Mouse (Mus musculus) CH12.LX (cell line): ENCODE results near the gene Gpr152. TPM values are rescaled to one million over a fixed set of nuclear protein-coding genes. Genes with fewer than 3 reads are reported as not detected.

Source experiments
- DNase-seq: peaks from one replicate; pipeline ENCODE4 v3.0.0-alpha.2; 2013; ENCODE audit errors: extremely low read depth
- H3K27ac ChIP-seq: 2 replicates; pipeline ENCODE4 v1.5.1; 2012; ENCODE audit warnings: low read depth, mild to moderate bottlenecking, control low read depth, moderate library complexity; ENCODE audit not compliant: insufficient read depth
- H3K27me3 ChIP-seq: replicated peaks from 2 replicates; pipeline ENCODE3; 2012; ENCODE audit warnings: inconsistent platforms
- H3K36me3 ChIP-seq, 2 experiments: replicated peaks in 1 of 2; 2 replicates each; pipeline versions ENCODE3 to v1.6.1; 2012; ENCODE audit warnings: inconsistent platforms in 1 of 2, low read length in 1 of 2, mild to moderate bottlenecking in 1 of 2, mixed read lengths in 1 of 2, moderate library complexity in 1 of 2; ENCODE audit not compliant: control insufficient read depth in 1 of 2, insufficient read depth in 1 of 2
- H3K4me1 ChIP-seq, 2 experiments: 2 replicates each; pipeline ENCODE4 v1.6.1; 2012; ENCODE audit warnings: inconsistent platforms in 1 of 2, moderate library complexity in 1 of 2; ENCODE audit not compliant: insufficient read depth in 2 of 2, control insufficient read depth in 1 of 2
- H3K4me2 ChIP-seq: 2 replicates; pipeline ENCODE4 v1.6.1; 2012; ENCODE audit warnings: low read depth, mild to moderate bottlenecking, control low read depth; ENCODE audit not compliant: poor library complexity, insufficient read depth, severe bottlenecking
- H3K4me3 ChIP-seq, 3 experiments: fragments of 150-350 bp in 1 of 3; sonication (generic) in 1 of 3; replicated peaks in 1 of 3; 2 replicates each; pipeline versions ENCODE3 to v1.5.1; 2011 to 2012; ENCODE audit warnings: low read depth in 2 of 3, low read length in 2 of 3, mild to moderate bottlenecking in 2 of 3, moderate library complexity in 2 of 3, control low read depth in 1 of 3, improper control_type of control experiment in 1 of 3, inconsistent platforms in 1 of 3, mixed read lengths in 1 of 3; ENCODE audit not compliant: poor library complexity in 1 of 3
- H3K79me2 ChIP-seq: replicated peaks from 2 replicates; pipeline ENCODE4 v1.6.1; 2012; ENCODE audit warnings: mild to moderate bottlenecking, moderate library complexity; ENCODE audit not compliant: control insufficient read depth, poor library complexity, insufficient read depth, severe bottlenecking; ENCODE audit errors: extremely low read depth
- H3K9ac ChIP-seq: 2 replicates; pipeline ENCODE4 v1.6.1; 2012; ENCODE audit warnings: low read depth, mild to moderate bottlenecking, control low read depth, moderate library complexity; ENCODE audit not compliant: insufficient read depth
- H3K9me3 ChIP-seq: replicated peaks from 2 replicates; pipeline ENCODE3; 2012; ENCODE audit warnings: low read length, inconsistent platforms, mixed read lengths
- BHLHE40 ChIP-seq: IDR thresholded peaks from 2 replicates; pipeline ENCODE4 v1.6.1; 2011; ENCODE audit warnings: mild to moderate bottlenecking, low read depth, low read length, improper control_type of control experiment
- CHD2 ChIP-seq: IDR thresholded peaks from 2 replicates; pipeline ENCODE4 v1.6.1; 2011; ENCODE audit warnings: low read length, improper control_type of control experiment
- E2F4 ChIP-seq: IDR thresholded peaks from 2 replicates; pipeline ENCODE4 v1.6.1; 2011; ENCODE audit warnings: low read depth, low read length, improper control_type of control experiment; ENCODE audit not compliant: insufficient replicate concordance
- ELF1 ChIP-seq: IDR thresholded peaks from 2 replicates; pipeline ENCODE4 v1.6.1; 2014; ENCODE audit warnings: low read depth, mild to moderate bottlenecking, inconsistent platforms, low read length, improper control_type of control experiment
- GABPA ChIP-seq: IDR thresholded peaks from 2 replicates; pipeline ENCODE4 v1.6.1; 2012; ENCODE audit warnings: low read depth, low read length, improper control_type of control experiment, inconsistent platforms; ENCODE audit not compliant: insufficient replicate concordance
- IRF4 ChIP-seq: IDR thresholded peaks from 2 replicates; pipeline ENCODE4 v1.6.1; 2014; ENCODE audit warnings: low read depth, mild to moderate bottlenecking, inconsistent platforms, low read length, improper control_type of control experiment
- JUN ChIP-seq: IDR thresholded peaks from 2 replicates; pipeline ENCODE4 v1.6.1; 2011; ENCODE audit warnings: low read depth, mild to moderate bottlenecking, low read length, improper control_type of control experiment, moderate library complexity; ENCODE audit not compliant: insufficient read depth
- JUND ChIP-seq: conservative IDR thresholded peaks from 2 replicates; pipeline ENCODE4 v1.6.1; 2011; ENCODE audit warnings: low read depth, low read length, improper control_type of control experiment
- KAT2A ChIP-seq: IDR thresholded peaks from 2 replicates; pipeline ENCODE4 v1.6.1; 2012; ENCODE audit warnings: low read length, improper control_type of control experiment, inconsistent platforms; ENCODE audit not compliant: insufficient replicate concordance
- MAFK ChIP-seq: IDR thresholded peaks from 2 replicates; pipeline ENCODE4 v1.6.1; 2011; ENCODE audit warnings: low read length, improper control_type of control experiment; ENCODE audit not compliant: insufficient replicate concordance
- MAX ChIP-seq: IDR thresholded peaks from 2 replicates; pipeline ENCODE4 v1.6.1; 2011; ENCODE audit warnings: low read length, improper control_type of control experiment
- MAZ ChIP-seq: IDR thresholded peaks from 2 replicates; pipeline ENCODE4 v1.6.1; 2012; ENCODE audit warnings: low read depth, mild to moderate bottlenecking, inconsistent platforms, low read length, improper control_type of control experiment, moderate library complexity
- MXI1 ChIP-seq: IDR thresholded peaks from 2 replicates; pipeline ENCODE4 v1.6.1; 2011; ENCODE audit warnings: mild to moderate bottlenecking, low read depth, low read length, improper control_type of control experiment
- MYC ChIP-seq: IDR thresholded peaks from 2 replicates; pipeline ENCODE4 v1.6.1; 2011; ENCODE audit warnings: low read depth, mild to moderate bottlenecking, improper control_type of control experiment, low read length
- NRF1 ChIP-seq: IDR thresholded peaks from 2 replicates; pipeline ENCODE4 v1.6.1; 2014; ENCODE audit warnings: low read depth, mild to moderate bottlenecking, inconsistent platforms, low read length, improper control_type of control experiment, moderate library complexity
- POLR2A ChIP-seq: IDR thresholded peaks from 2 replicates; pipeline ENCODE4 v1.6.1; 2011; ENCODE audit warnings: low read depth, mild to moderate bottlenecking, improper control_type of control experiment, low read length
- RAD21 ChIP-seq: IDR thresholded peaks from 2 replicates; pipeline ENCODE4 v1.6.1; 2011; ENCODE audit warnings: low read depth, mild to moderate bottlenecking, low read length, improper control_type of control experiment, moderate library complexity
- SIN3A ChIP-seq: IDR thresholded peaks from 2 replicates; pipeline ENCODE4 v1.6.1; 2012; ENCODE audit warnings: low read length, improper control_type of control experiment, inconsistent platforms
- SMC3 ChIP-seq: IDR thresholded peaks from 2 replicates; pipeline ENCODE4 v1.6.1; 2011; ENCODE audit warnings: low read depth, low read length, improper control_type of control experiment
- TBP ChIP-seq: conservative IDR thresholded peaks from 2 replicates; pipeline ENCODE4 v1.6.1; 2011; ENCODE audit warnings: low read depth, low read length, improper control_type of control experiment
- UBTF ChIP-seq: IDR thresholded peaks from 2 replicates; pipeline ENCODE4 v1.6.1; 2012; ENCODE audit warnings: low read depth, mild to moderate bottlenecking, inconsistent platforms, low read length, improper control_type of control experiment, moderate library complexity
- USF1 ChIP-seq: IDR thresholded peaks from 2 replicates; pipeline ENCODE4 v1.6.1; 2014; ENCODE audit warnings: low read depth, mild to moderate bottlenecking, inconsistent platforms, low read length, improper control_type of control experiment
- USF2 ChIP-seq: conservative IDR thresholded peaks from 2 replicates; pipeline ENCODE4 v1.6.1; 2011; ENCODE audit warnings: low read depth, low read length, improper control_type of control experiment
- ZC3H11A ChIP-seq: IDR thresholded peaks from 2 replicates; pipeline ENCODE4 v1.6.1; 2012; ENCODE audit warnings: low read depth, mild to moderate bottlenecking, inconsistent platforms, low read length, improper control_type of control experiment
- dilution Hi-C: fragments of 300-500 bp; cut with MboI; formaldehyde crosslinking; loops from 2 replicates; pipeline ENCODE4 v1.14.3; 2020; ENCODE audit warnings: low sequenced_read_pairs; ENCODE audit not compliant: extremely low pct_unique_long_range_greater_than_20kb, extremely low pct_ligation_motif_present
- in situ Hi-C: fragments of 300-500 bp; cut with MboI; formaldehyde crosslinking; loops from 3 replicates; pipeline ENCODE4 v1.14.3; 2019; ENCODE audit warnings: low sequenced_read_pairs, low pct_ligation_motif_present, low pct_unique_long_range_greater_than_20kb, mixed read lengths
- polyA plus RNA-seq: library from polyadenylated mRNA; unstranded; fragments of >175 nt; gene quantifications from 2 replicates; pipeline ENCODE4 v1.2.1, GENCODE M21; 2012; ENCODE audit warnings: low read depth; ENCODE audit not compliant: insufficient read length
- total RNA-seq, 2 experiments: library from RNA; depleted of rRNA; stranded (reverse); fragments of 300-350 nt in 1 of 2; fragments of >200 nt in 1 of 2; gene quantifications; 2 replicates each; pipeline ENCODE4 v1.2.3; 2012 to 2014

Gpr152 gene
- total and polyA plus RNA-seq, 3 experiments: 0.05 to 0.71 (median 0.17) TPM

DNA sequence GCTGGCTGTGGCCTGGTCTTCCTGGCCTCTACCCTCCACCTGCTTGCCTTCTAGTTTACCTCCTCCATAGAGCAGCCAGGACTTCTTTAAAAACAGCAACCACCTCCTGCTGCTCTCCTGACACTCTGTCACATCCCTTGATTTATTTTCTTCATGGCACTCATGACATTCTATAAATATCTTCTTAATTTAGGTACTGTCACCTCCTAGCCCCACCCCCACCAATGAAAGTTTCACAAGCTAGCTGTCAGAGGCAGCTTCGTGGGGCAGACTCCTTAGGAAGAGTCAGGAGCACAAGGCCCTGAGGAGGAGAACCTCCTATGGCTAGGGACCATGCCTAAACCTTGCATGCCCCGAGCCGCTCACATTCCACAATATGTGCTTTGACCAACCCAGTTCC is 47.7 kb downstream of the Gpr152 start:
- in situ Hi-C loops: no loop called here
- peak overlapping the region; percentile 18 for H3K4me2 ChIP-seq

DNA sequence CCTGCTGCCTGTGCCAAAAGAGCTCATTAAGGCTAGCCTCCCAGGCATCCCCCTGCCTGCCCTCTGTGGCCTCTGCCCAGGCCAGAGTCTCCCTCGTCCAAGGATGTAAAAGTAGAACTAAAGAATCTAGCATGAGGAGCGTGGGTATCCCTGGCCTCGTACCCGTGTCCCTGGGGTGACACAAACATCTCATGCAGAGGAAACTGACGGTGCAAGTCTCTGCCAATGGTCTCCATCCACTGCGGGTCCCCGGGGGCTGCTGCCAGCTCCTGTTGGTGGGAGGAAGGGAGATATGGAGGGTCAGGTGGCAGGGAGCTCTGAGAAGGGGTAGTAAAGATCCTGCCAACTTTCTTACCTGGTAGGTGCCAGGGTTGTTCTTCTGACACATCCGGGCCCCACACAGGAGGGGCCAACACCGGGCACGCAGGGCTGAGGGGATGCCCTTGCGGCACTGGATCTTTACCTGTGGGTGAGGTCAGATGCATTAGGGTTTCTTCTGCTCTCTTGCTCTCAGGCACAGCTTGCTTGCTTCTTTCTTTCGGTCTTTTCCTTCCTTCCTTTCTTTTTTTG is 49.5 kb downstream of the Gpr152 start:
- peak overlapping the region; percentile 37 for H3K4me2 ChIP-seq
- in situ Hi-C loops (no loop called here), dilution Hi-C loops (no loop called here)
- H3K4me1 ChIP-seq: peaks cover 26 to 67% of the 10 kb centered on the region in 2 experiments
- TF ChIP-seq NRF1: no peak
- no peak for TF ChIP-seq USF1
- no peaks in the 10 kb centered on the region for H3K27me3 ChIP-seq
- peak overlapping the region; percentile 34; the same call in 1 of the 2 replicates for H3K9ac ChIP-seq
- peaks cover 41% of the 10 kb centered on the region for H3K79me2 ChIP-seq
- DNase-seq: no peak
- H3K4me3 ChIP-seq: peak overlapping the region; percentile 20 to 86 (median 33)
- peak overlapping the region; percentile 1; the same call in 1 of the 2 replicates for H3K27ac ChIP-seq
- no peaks in the 10 kb centered on the region for H3K9me3 ChIP-seq
- peaks cover 48 to 63% of the 10 kb centered on the region in 2 experiments for H3K36me3 ChIP-seq

More for the DNA sequence above, 47.7 kb downstream of the Gpr152 start:
- Histone ChIP-seq H3K36me3 (peaks cover 55 to 69% of the 10 kb centered on the region in 2 experiments), H3K4me1 (peaks cover 27 to 71% of the 10 kb centered on the region in 2 experiments), H3K27ac (0 out of 2 replicates have a peak overlapping the region, but pooled peaks have one; percentile 2), H3K4me3 (peak overlapping the region in 1 of 3 experiments; percentile 41), H3K79me2 (peaks cover 23% of the 10 kb centered on the region), H3K9ac (no peak overlapping the region), H3K27me3 (no peaks in the 10 kb centered on the region), H3K9me3 (no peaks in the 10 kb centered on the region)
- TF ChIP-seq USF1: no peak
- no peak for TF ChIP-seq JUN
- TF ChIP-seq POLR2A: no peak
- no peak for TF ChIP-seq MXI1
- no peak for TF ChIP-seq MAX
- TF ChIP-seq IRF4: no peak
- TF ChIP-seq KAT2A: no peak
- TF ChIP-seq ZC3H11A: no peak
- no peak for TF ChIP-seq JUND
- dilution Hi-C loops: no loop called here
- no peak for DNase-seq

DNA sequence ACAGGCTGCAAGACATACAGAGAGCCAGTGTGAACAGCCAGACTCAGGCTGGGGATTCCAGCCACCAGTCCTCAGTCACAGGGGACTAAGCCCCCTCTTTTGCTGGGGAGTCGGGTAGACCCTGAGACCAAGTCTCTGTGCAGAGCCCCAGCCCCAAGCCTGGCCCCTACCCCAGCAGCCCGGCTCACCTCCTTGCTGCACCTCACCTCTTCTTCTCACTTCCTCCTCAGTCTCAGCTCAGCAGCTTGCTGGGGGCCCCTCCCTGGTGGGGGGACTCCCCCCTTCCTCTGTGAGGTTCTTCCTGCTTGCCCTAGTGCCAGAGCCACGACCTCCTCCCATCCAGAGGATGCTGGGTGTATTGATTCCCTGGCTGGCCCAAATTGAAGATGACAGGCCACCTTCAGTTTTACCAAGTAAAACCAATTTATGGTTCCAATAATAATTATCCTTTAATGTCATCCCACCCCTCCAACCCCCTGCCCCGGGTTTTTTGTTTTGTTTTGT is 51.3 kb downstream of the Gpr152 start, which contains the start of gene Tbc1d10c:
Tbc1d10c (minus strand) TSS at position 454 of the 504 bp plus-strand sequence.
- dilution Hi-C loops: no loop called here
- TF ChIP-seq MAFK (no peak), SIN3A (peak; percentile 80; the same call in 1 of the 2 replicates), BHLHE40 (peak; percentile 24; the same call in 1 of the 2 replicates), MAZ (peak; percentile 98), CHD2 (peak; percentile 64; the same call in 1 of the 2 replicates), E2F4 (no peak), UBTF (0 out of 2 replicates have a peak, but pooled peaks have one; percentile 23), ELF1 (peak; percentile 81), MAX (0 out of 2 replicates have a peak, but pooled peaks have one; percentile 3), JUND (no peak), RAD21 (no peak; the same call in 1 of the 2 replicates), GABPA (no peak), POLR2A (peak; percentile 63), SMC3 (no peak), TBP (no peak; the same call in 1 of the 2 replicates), MYC (no peak), USF2 (no peak)

More for the DNA sequence above, 51.3 kb downstream of the Gpr152 start, which contains the start of gene Tbc1d10c:
- H3K4me3 ChIP-seq: peak within 1 kb of the TSS; percentile 86 to 89 (median 87)
- peaks cover 19 to 65% of the 10 kb centered on the region in 2 experiments for H3K4me1 ChIP-seq
- H3K27ac ChIP-seq: peak within 1 kb of the TSS; percentile 82
- H3K27me3 ChIP-seq: no peaks in the 10 kb centered on the region
- in situ Hi-C loops: no loop called here
- peak; percentile 88 for DNase-seq
- H3K36me3 ChIP-seq: peaks cover 48 to 63% of the 10 kb centered on the region in 2 experiments
- peak within 1 kb of the TSS; percentile 70 for H3K4me2 ChIP-seq
- H3K79me2 ChIP-seq: peaks cover 46% of the 10 kb centered on the region
- no peaks in the 10 kb centered on the region for H3K9me3 ChIP-seq
- peak within 1 kb of the TSS; percentile 74 for H3K9ac ChIP-seq
